Mouse (Mus musculus) frontal cortex, postnatal 10 days (tissue): ENCODE measurements around the gene Gatad2a.

Source experiments
- DNase-seq, 2 experiments: peaks; one replicate each; pipeline ENCODE4 v3.0.0; 2022; ENCODE audit warnings: low spot score in 2 of 2, mixed read lengths in 1 of 2

The Gatad2a gene

DNA sequence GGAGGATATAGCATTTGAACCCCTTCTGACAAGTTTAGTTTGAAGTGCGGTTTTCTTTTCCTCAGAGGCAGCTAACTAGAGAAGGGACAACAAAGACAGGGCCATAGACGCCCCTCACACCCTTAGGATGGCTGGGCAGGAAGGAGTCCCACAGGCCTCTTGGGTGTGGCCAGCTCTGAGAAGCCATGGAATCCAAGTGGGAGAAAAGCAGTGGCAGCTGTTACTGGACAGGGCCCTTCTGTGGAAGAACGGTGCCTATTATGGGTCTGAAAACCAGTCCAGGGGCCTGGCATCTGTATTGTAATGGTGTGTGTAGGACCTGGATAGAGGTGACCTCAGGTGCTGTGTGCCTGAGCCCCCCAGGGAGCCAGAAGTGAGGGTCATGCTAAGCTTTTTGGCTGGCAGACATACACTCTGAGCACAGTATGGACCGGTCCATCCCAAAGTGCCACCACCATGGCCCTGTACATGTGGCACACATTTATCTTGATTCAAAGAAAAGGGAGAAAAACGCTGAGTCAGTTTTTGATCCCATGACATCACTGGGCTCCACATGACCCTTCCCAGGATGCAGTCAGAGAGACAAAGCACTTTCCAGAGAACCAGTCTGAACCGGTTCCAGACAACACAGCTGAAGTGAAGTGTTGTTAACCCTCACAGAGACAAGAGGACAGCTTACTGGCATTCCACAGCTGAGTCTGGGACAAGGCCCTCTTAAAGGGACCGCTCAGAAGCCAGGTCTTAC lies 60.0 kb downstream of the Gatad2a start:
- DNase-seq, result no peak

- no peak for DNase-seq
These were observed 60.8 kb downstream of the Gatad2a start for GRCm38 (mm10) chr8:69935431-69935830.

DNA sequence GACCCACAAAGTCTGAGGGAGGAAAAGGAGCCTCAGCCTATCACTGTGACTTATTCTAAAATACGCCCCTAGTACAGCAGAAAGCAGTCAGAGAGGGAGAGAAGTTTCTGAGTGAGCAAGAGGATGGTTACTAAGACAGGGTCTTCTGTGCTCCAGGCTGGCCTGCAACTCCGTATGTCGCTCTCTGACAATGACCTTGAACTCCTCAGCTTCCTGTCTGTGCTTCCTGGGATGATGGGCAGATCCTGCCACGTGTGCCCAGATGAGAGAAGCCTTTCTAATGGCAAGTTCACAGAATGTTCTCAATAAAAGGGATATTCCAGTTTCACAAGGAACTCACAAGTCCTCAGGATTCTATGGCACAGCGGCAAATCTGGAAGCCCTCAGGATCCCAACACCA lies 61.6 kb downstream of the Gatad2a start:
- DNase-seq, result no peak

- no peak for DNase-seq
These were observed 62.4 kb downstream of the Gatad2a start for GRCm38 (mm10) chr8:69933811-69934210.

GRCm38 (mm10) chr8:69926901-69927300 lies 69.3 kb downstream of the Gatad2a start:
- DNase-seq, result no peak

DNA sequence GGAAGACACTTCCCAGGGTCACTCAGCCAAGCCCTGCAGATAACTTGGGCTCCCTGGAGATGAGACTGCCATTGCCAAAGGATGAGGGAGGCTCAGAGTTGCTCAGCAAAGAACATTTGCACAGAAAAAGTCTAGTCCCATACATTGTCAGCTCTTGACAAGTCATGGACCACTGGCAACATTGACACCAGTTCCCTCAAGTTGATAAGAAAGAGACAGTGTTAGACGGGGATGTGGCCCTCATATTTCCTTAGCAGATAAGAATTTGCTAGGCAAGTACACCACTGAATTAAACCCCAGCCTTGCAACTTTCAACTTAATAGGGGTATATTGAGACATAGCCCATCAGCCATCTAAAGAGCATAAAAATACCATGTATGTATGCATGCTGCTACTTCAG lies 72.2 kb downstream of the Gatad2a start:
- DNase-seq, result no peak

DNA sequence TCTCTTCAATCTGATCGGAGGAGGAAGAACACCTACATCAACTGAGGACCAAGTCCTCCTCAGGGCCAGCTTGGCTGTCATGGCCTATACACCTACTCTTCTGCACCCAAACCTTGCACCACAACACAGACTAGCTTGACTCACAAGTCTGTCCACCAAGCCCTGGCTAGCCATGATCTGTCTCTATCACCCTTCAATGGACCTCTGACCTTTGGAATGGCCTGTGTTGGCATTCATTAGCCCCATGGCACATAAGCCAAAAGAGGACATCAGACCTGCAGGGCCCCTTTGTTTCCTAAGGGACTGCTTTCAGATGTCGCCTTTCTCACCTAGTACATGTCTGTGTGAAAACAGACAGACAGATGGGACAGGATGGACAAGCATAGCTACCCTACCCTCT lies 75.0 kb downstream of the Gatad2a start:
- no peak for DNase-seq

- DNase-seq, result peak in 1 of 2 experiments; percentile 67
These were observed 76.1 kb downstream of the Gatad2a start for GRCm38 (mm10) chr8:69919876-69920662.

DNA sequence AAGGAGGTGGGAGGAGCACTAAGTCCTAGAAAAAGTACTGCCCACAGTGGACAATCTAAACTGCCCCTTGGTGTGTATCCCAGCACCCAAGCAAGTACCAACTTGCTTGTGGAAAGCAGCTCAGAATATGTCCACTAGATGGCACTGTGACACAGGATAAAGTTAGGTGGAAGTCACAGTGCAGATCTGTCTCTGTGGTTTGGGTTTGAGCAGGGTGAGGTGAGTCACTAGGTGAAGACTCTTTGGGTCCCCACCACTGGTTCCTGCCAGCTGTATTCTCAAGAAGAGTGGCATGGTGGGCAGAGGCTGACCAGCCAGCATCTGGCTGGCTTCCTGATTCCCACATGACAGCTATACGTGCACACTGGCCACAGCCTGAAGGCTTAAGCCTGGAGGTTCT lies 77.2 kb downstream of the Gatad2a start:
- peak in 1 of 2 experiments; percentile 73 for DNase-seq

DNA sequence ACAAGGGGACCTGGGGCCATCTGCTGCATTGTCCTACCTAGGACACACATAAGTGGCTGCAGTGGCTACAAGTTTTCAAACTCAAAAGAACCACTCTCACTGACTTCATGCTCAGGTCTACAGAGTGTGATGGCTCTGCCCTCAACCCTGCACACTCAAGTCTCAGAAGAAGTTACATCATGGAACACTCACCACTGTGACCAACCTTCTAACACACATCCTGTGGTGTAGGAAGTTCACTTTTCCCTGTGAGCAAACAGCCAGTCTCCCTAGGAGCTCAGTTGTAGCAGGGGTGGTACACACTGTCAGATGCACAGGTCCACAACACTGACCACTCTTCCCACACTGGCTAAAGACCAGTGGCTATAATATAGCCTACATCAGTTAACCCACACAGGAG lies 77.7 kb downstream of the Gatad2a start:
- no peak for DNase-seq

- DNase-seq, result no peak
These were observed 80.4 kb downstream of the Gatad2a start for GRCm38 (mm10) chr8:69915748-69916147.

DNA sequence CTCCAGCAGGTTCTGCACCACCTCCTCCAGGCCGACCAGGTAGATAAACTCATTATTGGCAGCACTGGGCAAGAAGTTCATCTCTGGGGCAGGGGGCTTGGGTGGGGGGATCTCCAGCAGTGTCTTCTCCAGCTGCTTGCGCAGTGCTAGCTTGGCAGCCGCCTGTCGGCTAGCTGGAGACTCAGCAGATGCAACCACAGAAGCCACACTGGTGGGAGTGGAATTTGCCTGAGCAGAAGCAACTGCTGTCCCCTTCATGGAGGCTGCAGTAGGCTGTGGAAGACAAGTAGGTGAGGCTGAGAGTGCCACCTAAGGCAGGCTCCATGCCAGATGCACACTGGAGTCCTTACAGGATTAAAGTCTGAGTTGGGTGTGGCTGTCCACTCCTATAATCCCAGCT lies 81.7 kb downstream of the Gatad2a start:
- no peak for DNase-seq

DNA sequence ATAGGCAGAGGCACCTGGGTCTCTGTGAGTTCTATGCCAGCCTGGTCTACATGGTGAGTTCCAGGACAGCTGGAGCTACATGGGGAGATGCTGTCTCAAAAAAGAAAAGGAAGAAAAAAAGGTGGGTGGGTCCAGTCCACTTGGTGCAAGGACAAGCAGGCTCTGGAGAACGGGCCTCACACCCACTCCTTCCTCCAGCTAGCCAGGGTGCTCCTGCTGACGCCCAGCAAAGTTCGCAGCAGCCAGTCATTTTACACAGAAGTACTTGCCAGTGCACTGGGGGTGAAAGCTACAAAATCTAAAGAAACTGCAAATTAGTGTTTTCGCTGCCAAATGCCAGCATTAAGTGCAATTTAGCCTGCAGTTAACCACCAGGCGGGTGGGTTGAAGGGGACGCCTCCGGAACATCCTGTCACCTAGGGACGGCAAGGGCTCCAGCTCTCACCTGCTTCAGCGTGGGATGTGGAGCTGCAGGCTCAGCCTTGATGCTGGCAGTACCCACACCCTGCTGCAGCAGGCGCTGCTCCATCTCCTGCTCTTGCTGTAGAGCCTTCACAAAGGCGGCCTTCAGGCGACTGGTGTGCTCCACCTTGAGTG lies 83.6 kb downstream of the Gatad2a start:
- DNase-seq, result no peak

GRCm38 (mm10) chr8:69911917-69912316 lies 84.3 kb downstream of the Gatad2a start:
- no peak for DNase-seq

DNA sequence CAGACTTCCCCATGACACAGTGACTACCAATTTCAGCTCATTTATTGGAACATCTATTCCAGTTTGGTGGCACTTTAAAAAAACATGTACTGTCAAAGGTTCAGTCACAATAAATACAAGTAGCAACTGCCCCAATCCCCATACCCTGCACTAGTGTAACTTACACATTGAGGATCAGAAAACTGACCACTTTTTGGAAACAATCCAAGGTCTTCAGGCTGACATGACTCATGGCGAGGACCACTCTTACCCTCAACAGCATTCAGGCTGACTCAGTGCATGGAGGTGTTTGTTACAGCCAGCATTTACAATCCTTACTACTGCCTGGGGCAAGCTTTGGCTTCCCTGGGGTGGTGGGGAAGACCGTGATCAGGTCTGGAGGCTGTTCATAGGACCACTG lies 89.1 kb downstream of the Gatad2a start:
- DNase-seq, result no peak

- no peak for DNase-seq
These were observed 89.9 kb downstream of the Gatad2a start for GRCm38 (mm10) chr8:69906260-69906659.

DNA sequence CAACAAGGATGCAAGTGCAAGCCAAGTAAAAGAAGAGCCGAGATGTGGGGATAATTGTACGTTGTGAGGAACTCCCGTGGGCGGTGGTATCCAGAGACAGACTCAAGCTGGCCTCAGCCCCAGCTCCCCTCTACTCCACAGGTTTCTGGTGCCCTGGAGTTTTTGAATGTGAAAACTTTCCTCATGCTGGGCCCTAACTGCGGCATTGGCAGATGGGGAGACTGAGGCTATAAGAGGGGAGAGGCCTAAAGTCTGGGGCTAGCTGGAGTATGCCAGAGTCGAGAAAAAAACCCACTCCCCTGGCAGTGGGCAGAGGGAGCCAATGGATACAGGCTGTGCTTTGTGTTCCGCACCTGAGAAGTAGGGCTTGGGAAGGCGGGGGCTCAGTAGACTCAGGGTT lies 92.1 kb downstream of the Gatad2a start:
- DNase-seq, result no peak

DNA sequence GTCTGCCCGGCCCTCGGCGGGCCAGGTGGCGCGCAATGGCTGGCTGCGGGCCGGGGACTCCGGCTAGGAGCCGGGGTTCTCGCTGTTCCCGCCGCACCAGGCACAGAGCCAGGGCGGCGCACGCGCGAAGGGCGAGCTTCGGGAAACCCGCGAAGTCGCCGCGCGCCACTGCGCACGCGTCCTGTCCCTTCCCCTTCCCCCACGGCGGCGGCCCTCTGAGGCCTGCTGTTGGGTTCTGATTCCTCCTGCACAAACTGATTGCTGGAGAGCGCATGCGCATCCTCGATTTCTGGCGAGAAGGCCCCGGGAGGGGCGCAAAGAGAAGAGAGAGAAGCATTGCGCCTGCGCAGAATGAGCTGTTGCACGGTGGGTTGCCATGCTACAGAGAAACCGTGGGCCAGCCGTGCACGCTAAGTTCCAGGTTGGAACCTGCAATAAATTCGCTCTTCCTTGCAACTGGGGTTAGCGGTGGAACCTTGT lies 93.1 kb downstream of the Gatad2a start:
- peak; percentile 99 for DNase-seq

DNA sequence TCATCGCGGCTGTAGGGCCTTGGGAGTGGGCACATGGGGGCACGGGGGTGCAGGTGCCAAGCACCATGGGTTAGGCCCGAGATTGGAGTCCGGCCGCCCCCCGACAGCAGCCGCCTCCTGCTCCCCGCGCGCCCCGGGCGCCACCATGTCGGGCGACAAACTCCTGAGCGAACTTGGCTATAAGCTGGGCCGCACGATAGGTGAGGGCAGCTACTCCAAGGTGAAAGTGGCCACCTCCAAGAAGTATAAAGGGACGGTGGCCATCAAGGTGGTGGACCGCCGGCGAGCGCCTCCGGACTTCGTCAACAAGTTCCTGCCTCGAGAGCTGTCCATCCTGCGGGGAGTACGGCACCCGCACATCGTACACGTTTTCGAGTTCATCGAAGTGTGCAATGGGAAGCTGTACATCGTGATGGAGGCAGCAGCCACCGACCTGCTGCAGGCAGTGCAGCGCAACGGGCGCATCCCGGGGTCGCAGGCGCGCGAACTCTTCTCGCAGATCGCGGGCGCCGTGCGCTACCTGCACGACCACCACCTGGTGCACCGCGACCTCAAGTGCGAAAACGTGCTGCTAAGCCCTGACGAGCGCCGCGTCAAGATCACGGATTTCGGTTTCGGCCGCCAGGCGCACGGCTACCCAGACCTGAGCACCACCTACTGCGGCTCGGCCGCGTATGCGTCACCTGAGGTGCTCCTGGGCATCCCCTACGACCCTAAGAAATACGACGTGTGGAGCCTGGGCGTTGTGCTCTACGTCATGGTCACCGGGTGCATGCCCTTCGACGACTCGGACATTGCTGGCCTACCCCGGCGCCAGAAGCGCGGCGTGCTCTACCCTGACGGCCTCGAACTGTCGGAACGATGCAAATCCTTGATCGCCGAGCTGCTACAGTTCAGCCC lies 93.8 kb downstream of the Gatad2a start, which contains the start of the genes Tssk6, Ndufa13 and Yjefn3:
TSS of gene Tssk6 (plus strand) at position 22 of the 900 bp plus-strand sequence.
TSS of gene Ndufa13 (minus strand) at position 396 of the 900 bp plus-strand sequence.
TSS of gene Yjefn3 (minus strand) at position 550 of the 900 bp plus-strand sequence.
- peak; percentile 56 to 58 for DNase-seq

DNA sequence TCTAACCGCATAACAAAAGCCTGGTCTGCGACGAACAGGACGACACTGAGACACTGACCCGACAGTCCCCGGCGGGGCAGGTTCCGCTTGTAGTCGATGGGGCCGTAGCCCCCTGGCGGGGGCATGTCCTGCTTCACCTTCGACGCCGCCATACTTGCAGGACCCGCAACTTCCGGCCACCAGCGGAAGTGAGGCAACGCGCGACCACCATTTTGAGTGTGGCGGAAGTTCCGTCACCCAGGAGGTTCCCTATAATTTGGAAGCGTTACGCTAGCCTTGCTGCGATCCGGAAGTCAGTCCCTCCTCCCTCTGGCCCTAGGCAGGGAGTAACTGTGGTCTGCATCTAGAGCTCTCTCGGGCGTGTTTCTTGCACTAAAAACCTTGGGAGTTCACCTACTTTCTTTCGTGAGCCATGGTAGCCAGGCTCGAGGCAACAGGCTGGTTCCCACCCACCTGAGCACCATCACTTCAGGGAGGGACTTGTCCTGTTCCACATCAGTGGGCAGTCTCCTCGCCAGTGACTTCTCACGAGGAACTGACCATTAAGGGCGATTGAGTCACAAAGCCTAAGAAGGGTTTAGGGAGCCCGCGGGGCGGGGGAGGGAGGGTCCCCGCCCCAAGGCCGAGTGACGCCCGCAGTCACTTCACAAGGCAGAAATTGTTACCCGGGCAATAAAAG lies 94.6 kb downstream of the Gatad2a start:
- peak; percentile 91 to 96 for DNase-seq
